Mouse (Mus musculus): ENCODE measurements around the gene Mlycd. TPM values are rescaled to one million over a fixed set of nuclear protein-coding genes. Genes with fewer than 3 reads are reported as not detected.
"Not testable (repeated sequence)": the region's sequence is repeated elsewhere in the genome, so short reads cannot be mapped to it uniquely, and the experiment has no call there.

The Mlycd gene
- polyA plus RNA-seq, 1 experiment from 2014 or later, result 15.0 TPM

GRCm38 (mm10) chr8:119360686-119361295 lies 33.9 kb upstream of the Mlycd start:
- no peak overlapping the region for H3K9ac ChIP-seq (ENCODE audit: low read depth, low read length)
- WGBS, result 63% methylated on average over 7 of the region's 8 CpGs
- H3K4me1 ChIP-seq (ENCODE audit: control insufficient read depth, insufficient read depth, low read length), result no peaks in the 10 kb centered on the region
- no peaks in the 10 kb centered on the region for H3K27me3 ChIP-seq (ENCODE audit: control insufficient read depth, insufficient read depth, low read depth, low read length)
- no peak overlapping the region for H3K4me3 ChIP-seq (ENCODE audit: low read depth, low read length)
- no peaks in the 10 kb centered on the region for H3K36me3 ChIP-seq (ENCODE audit: control insufficient read depth, insufficient read depth, low read length)
- H3K4me2 ChIP-seq (ENCODE audit: low read length), result no peak overlapping the region
- no peaks in the 10 kb centered on the region for H3K9me3 ChIP-seq (replicated peaks; ENCODE audit: control insufficient read depth, low read length, poor library complexity, severe bottlenecking)
- no peak overlapping the region for H3K27ac ChIP-seq (ENCODE audit: low read length)
- no peak for ATAC-seq

GRCm38 (mm10) chr8:119374716-119375115 lies 20.0 kb upstream of the Mlycd start:
- H3K4me2 ChIP-seq (ENCODE audit: low read length); H3K4me3 ChIP-seq (ENCODE audit: low read depth, low read length); H3K9me3 ChIP-seq (replicated peaks; ENCODE audit: control insufficient read depth, low read length, poor library complexity, severe bottlenecking); H3K27me3 ChIP-seq (ENCODE audit: control insufficient read depth, insufficient read depth, low read depth, low read length); ATAC-seq; H3K9ac ChIP-seq (ENCODE audit: low read depth, low read length); H3K36me3 ChIP-seq (ENCODE audit: control insufficient read depth, insufficient read depth, low read length); H3K27ac ChIP-seq (ENCODE audit: low read length); H3K4me1 ChIP-seq (ENCODE audit: control insufficient read depth, insufficient read depth, low read length): not testable (repeated sequence)
- WGBS, result 89% methylated on average over 9 of the region's 9 CpGs

- no peaks in the 10 kb centered on the region for H3K36me3 ChIP-seq (ENCODE audit: control insufficient read depth, insufficient read depth, low read length)
- ATAC-seq, result no peak
- H3K9ac ChIP-seq (ENCODE audit: low read depth, low read length), result no peak overlapping the region
- no peaks in the 10 kb centered on the region for H3K27me3 ChIP-seq (ENCODE audit: control insufficient read depth, insufficient read depth, low read depth, low read length)
- no peaks in the 10 kb centered on the region for H3K4me1 ChIP-seq (ENCODE audit: control insufficient read depth, insufficient read depth, low read length)
- H3K4me3 ChIP-seq (ENCODE audit: low read depth, low read length), result no peak overlapping the region
- H3K27ac ChIP-seq (ENCODE audit: low read length), result no peak overlapping the region
- 64% methylated on average over 7 of the region's 7 CpGs for WGBS
- no peak overlapping the region for H3K4me2 ChIP-seq (ENCODE audit: low read length)
- no peaks in the 10 kb centered on the region for H3K9me3 ChIP-seq (replicated peaks; ENCODE audit: control insufficient read depth, low read length, poor library complexity, severe bottlenecking)
These were observed 16.2 kb upstream of the Mlycd start for GRCm38 (mm10) chr8:119378476-119378875.

GRCm38 (mm10) chr8:119380619-119381018 lies 14.1 kb upstream of the Mlycd start:
- no peaks in the 10 kb centered on the region for H3K36me3 ChIP-seq (ENCODE audit: control insufficient read depth, insufficient read depth, low read length)
- no peak for ATAC-seq
- H3K4me1 ChIP-seq (ENCODE audit: control insufficient read depth, insufficient read depth, low read length), result no peaks in the 10 kb centered on the region
- H3K27ac ChIP-seq (ENCODE audit: low read length), result no peak overlapping the region
- H3K27me3 ChIP-seq (ENCODE audit: control insufficient read depth, insufficient read depth, low read depth, low read length), result no peaks in the 10 kb centered on the region
- no peak overlapping the region for H3K4me3 ChIP-seq (ENCODE audit: low read depth, low read length)
- WGBS, result 35% methylated on average over 4 of the region's 4 CpGs
- H3K9me3 ChIP-seq (replicated peaks; ENCODE audit: control insufficient read depth, low read length, poor library complexity, severe bottlenecking), result no peaks in the 10 kb centered on the region
- H3K4me2 ChIP-seq (ENCODE audit: low read length), result no peak overlapping the region
- no peak overlapping the region for H3K9ac ChIP-seq (ENCODE audit: low read depth, low read length)

GRCm38 (mm10) chr8:119384478-119384877 lies 10.2 kb upstream of the Mlycd start:
- no peaks in the 10 kb centered on the region for H3K9me3 ChIP-seq (replicated peaks; ENCODE audit: control insufficient read depth, low read length, poor library complexity, severe bottlenecking)
- WGBS, result 23% methylated on average over 10 of the region's 10 CpGs
- no peak overlapping the region for H3K4me2 ChIP-seq (ENCODE audit: low read length)
- no peaks in the 10 kb centered on the region for H3K36me3 ChIP-seq (ENCODE audit: control insufficient read depth, insufficient read depth, low read length)
- H3K27ac ChIP-seq (ENCODE audit: low read length), result no peak overlapping the region
- H3K27me3 ChIP-seq (ENCODE audit: control insufficient read depth, insufficient read depth, low read depth, low read length), result no peaks in the 10 kb centered on the region
- ATAC-seq, result no peak
- no peak overlapping the region for H3K9ac ChIP-seq (ENCODE audit: low read depth, low read length)
- H3K4me1 ChIP-seq (ENCODE audit: control insufficient read depth, insufficient read depth, low read length), result no peaks in the 10 kb centered on the region
- H3K4me3 ChIP-seq (ENCODE audit: low read depth, low read length), result no peak overlapping the region

GRCm38 (mm10) chr8:119385854-119386253 lies 8.8 kb upstream of the Mlycd start:
- Histone ChIP-seq H3K9me3 (replicated peaks; ENCODE audit: control insufficient read depth, low read length, poor library complexity, severe bottlenecking) (no peaks in the 10 kb centered on the region), H3K27me3 (ENCODE audit: control insufficient read depth, insufficient read depth, low read depth, low read length) (no peaks in the 10 kb centered on the region), H3K27ac (ENCODE audit: low read length) (no peak overlapping the region), H3K9ac (ENCODE audit: low read depth, low read length) (no peak overlapping the region), H3K4me2 (ENCODE audit: low read length) (no peak overlapping the region), H3K36me3 (ENCODE audit: control insufficient read depth, insufficient read depth, low read length) (no peaks in the 10 kb centered on the region), H3K4me3 (ENCODE audit: low read depth, low read length) (no peak overlapping the region), H3K4me1 (ENCODE audit: control insufficient read depth, insufficient read depth, low read length) (no peaks in the 10 kb centered on the region)
- 80% methylated on average over 6 of the region's 6 CpGs for WGBS
- no peak for ATAC-seq

- Histone ChIP-seq H3K4me2 (ENCODE audit: low read length) (no peak overlapping the region), H3K4me1 (ENCODE audit: control insufficient read depth, insufficient read depth, low read length) (no peaks in the 10 kb centered on the region), H3K27ac (ENCODE audit: low read length) (no peak overlapping the region), H3K27me3 (ENCODE audit: control insufficient read depth, insufficient read depth, low read depth, low read length) (no peaks in the 10 kb centered on the region), H3K9ac (ENCODE audit: low read depth, low read length) (no peak overlapping the region), H3K36me3 (ENCODE audit: control insufficient read depth, insufficient read depth, low read length) (no peaks in the 10 kb centered on the region), H3K4me3 (ENCODE audit: low read depth, low read length) (no peak overlapping the region), H3K9me3 (replicated peaks; ENCODE audit: control insufficient read depth, low read length, poor library complexity, severe bottlenecking) (no peaks in the 10 kb centered on the region)
- ATAC-seq, result no peak
- WGBS, result 80% methylated on average over 6 of the region's 6 CpGs
These were observed 7.7 kb upstream of the Mlycd start for GRCm38 (mm10) chr8:119386988-119387387.

- peak overlapping the region; percentile 93 for H3K4me2 ChIP-seq (ENCODE audit: low read length)
- peak; percentile 21; the same call in 1 of the 2 replicates for ATAC-seq
- H3K4me1 ChIP-seq (ENCODE audit: control insufficient read depth, insufficient read depth, low read length), result peaks cover 11% of the 10 kb centered on the region
- H3K27me3 ChIP-seq (ENCODE audit: control insufficient read depth, insufficient read depth, low read depth, low read length), result no peaks in the 10 kb centered on the region
- H3K4me3 ChIP-seq (ENCODE audit: low read depth, low read length), result peak overlapping the region; percentile 86
- no peaks in the 10 kb centered on the region for H3K9me3 ChIP-seq (replicated peaks; ENCODE audit: control insufficient read depth, low read length, poor library complexity, severe bottlenecking)
- peak overlapping the region; percentile 96 for H3K9ac ChIP-seq (ENCODE audit: low read depth, low read length)
- peak overlapping the region; percentile 90 for H3K27ac ChIP-seq (ENCODE audit: low read length)
- WGBS, result 76% methylated on average over 9 of the region's 9 CpGs
- H3K36me3 ChIP-seq (ENCODE audit: control insufficient read depth, insufficient read depth, low read length), result no peaks in the 10 kb centered on the region; the same call in 1 of the 2 replicates
These were observed 581 bp upstream of the Mlycd start for GRCm38 (mm10) chr8:119394097-119394496.

- H3K4me3 ChIP-seq (ENCODE audit: low read depth, low read length), result peak overlapping the region; percentile 86
- no peaks in the 10 kb centered on the region for H3K9me3 ChIP-seq (replicated peaks; ENCODE audit: control insufficient read depth, low read length, poor library complexity, severe bottlenecking)
- H3K4me2 ChIP-seq (ENCODE audit: low read length), result peak overlapping the region; percentile 93
- H3K36me3 ChIP-seq (ENCODE audit: control insufficient read depth, insufficient read depth, low read length), result no peaks in the 10 kb centered on the region; the same call in 1 of the 2 replicates
- H3K27me3 ChIP-seq (ENCODE audit: control insufficient read depth, insufficient read depth, low read depth, low read length), result no peaks in the 10 kb centered on the region
- peak; percentile 70 for ATAC-seq
- H3K27ac ChIP-seq (ENCODE audit: low read length), result peak overlapping the region; percentile 90
- H3K9ac ChIP-seq (ENCODE audit: low read depth, low read length), result peak overlapping the region; percentile 96
- WGBS, result 5% methylated on average over 77 of the region's 83 CpGs
- peaks cover 11% of the 10 kb centered on the region for H3K4me1 ChIP-seq (ENCODE audit: control insufficient read depth, insufficient read depth, low read length)
These were observed 633 bp downstream of the Mlycd start for GRCm38 (mm10) chr8:119395072-119395950.
